Mouse (Mus musculus): ENCODE results near the gene Slc38a1. TPM values are rescaled to one million over a fixed set of nuclear protein-coding genes. Genes with fewer than 3 reads are reported as not detected.
A peak's percentile ranks its signal among the peaks of the same experiment; 100 is the strongest.

Slc38a1 gene
- total RNA-seq, 2 experiments from 2014 or later: 78.7 to 80.0 TPM

- no peak for DNase-seq (ENCODE audit: low spot score in 2 of 2)
Measured at GRCm38 (mm10) chr15:96622376-96622775, 20.3 kb downstream of the Slc38a1 start.

GRCm38 (mm10) chr15:96621686-96622085 lies 21.0 kb downstream of the Slc38a1 start:
- no peak for DNase-seq (ENCODE audit: low spot score in 2 of 2)

- DNase-seq (ENCODE audit: low spot score in 2 of 2): no peak
Measured at GRCm38 (mm10) chr15:96617555-96617954, 25.2 kb downstream of the Slc38a1 start.

GRCm38 (mm10) chr15:96608671-96609070 lies 34.0 kb downstream of the Slc38a1 start:
- no peak for DNase-seq (ENCODE audit: low spot score in 2 of 2)

GRCm38 (mm10) chr15:96607422-96607821 lies 35.3 kb downstream of the Slc38a1 start:
- DNase-seq (ENCODE audit: low spot score in 2 of 2): no peak

- peak; percentile 41 to 74 for DNase-seq (ENCODE audit: low spot score in 2 of 2)
Measured at GRCm38 (mm10) chr15:96604282-96604681, 38.4 kb downstream of the Slc38a1 start.

GRCm38 (mm10) chr15:96602043-96602442 lies 40.7 kb downstream of the Slc38a1 start:
- no peak for DNase-seq (ENCODE audit: low spot score in 2 of 2)

GRCm38 (mm10) chr15:96599852-96600781 lies 42.6 kb downstream of the Slc38a1 start:
- peak in 1 of 2 experiments; percentile 64 for DNase-seq (ENCODE audit: low spot score in 2 of 2)

GRCm38 (mm10) chr15:96598888-96599578 lies 43.7 kb downstream of the Slc38a1 start:
- DNase-seq (ENCODE audit: low spot score in 2 of 2): no peak

GRCm38 (mm10) chr15:96597116-96597515 lies 45.6 kb downstream of the Slc38a1 start:
- no peak for DNase-seq (ENCODE audit: low spot score in 2 of 2)

GRCm38 (mm10) chr15:96594316-96594715 lies 48.4 kb downstream of the Slc38a1 start:
- no peak for DNase-seq (ENCODE audit: low spot score in 2 of 2)

- no peak for DNase-seq (ENCODE audit: low spot score in 2 of 2)
Measured at GRCm38 (mm10) chr15:96593866-96594265, 48.8 kb downstream of the Slc38a1 start.

- DNase-seq (ENCODE audit: low spot score in 2 of 2): no peak
Measured at GRCm38 (mm10) chr15:96593457-96593856, 49.3 kb downstream of the Slc38a1 start.

- no peak for DNase-seq (ENCODE audit: low spot score in 2 of 2)
Measured at GRCm38 (mm10) chr15:96592976-96593375, 49.7 kb downstream of the Slc38a1 start.

- DNase-seq (ENCODE audit: low spot score in 2 of 2): no peak
Measured at GRCm38 (mm10) chr15:96591876-96592417, 50.8 kb downstream of the Slc38a1 start.

- DNase-seq (ENCODE audit: low spot score in 2 of 2): no peak
Measured at GRCm38 (mm10) chr15:96588996-96589657, 53.6 kb downstream of the Slc38a1 start.

GRCm38 (mm10) chr15:96587998-96588397 lies 54.7 kb downstream of the Slc38a1 start:
- DNase-seq (ENCODE audit: low spot score in 2 of 2): peak in 1 of 2 experiments; percentile 42

- no peak for DNase-seq (ENCODE audit: low spot score in 2 of 2)
Measured at GRCm38 (mm10) chr15:96583371-96584008, 59.2 kb downstream of the Slc38a1 start.

GRCm38 (mm10) chr15:96576998-96577397 lies 65.7 kb downstream of the Slc38a1 start:
- DNase-seq (ENCODE audit: low spot score in 2 of 2): no peak

- no peak for DNase-seq (ENCODE audit: low spot score in 2 of 2)
Measured at GRCm38 (mm10) chr15:96568983-96569363, 73.7 kb downstream of the Slc38a1 start.

Data from layer of hippocampus, postnatal 14 days (tissue).